8 mouse cellular contexts compared by ENCODE assay signal in genomic region chr10:127420676-127421353, GRCm38 (mm10). TPM values are rescaled to one million over a fixed set of nuclear protein-coding genes. Genes with fewer than 3 reads are reported as not detected.
DNase-seq lines count a peak whose midpoint lies in the region; ATAC-seq lines count a peak whose summit lies in the region.
"Had no signal": no experiment of that assay in that cellular context is flagged by ENCODE, and none has a peak within 500 bp of the region (broad histone marks: within the 10 kb centered on the region; RNA-seq: fewer than 3 reads in every experiment).

No protein-coding gene starts in this region.

- no peak for ATAC-seq in embryonic facial prominence, embryonic 14.5 days (ENCODE audit: low read depth)
- ATAC-seq in neural tube, embryonic 15.5 days (ENCODE audit: low FRiP score), result peak; percentile 62; the same call in 1 of the 2 replicates

- no peak overlapping the region; the same call in 1 of the 2 replicates for H3K9ac ChIP-seq in embryonic facial prominence, embryonic 14.5 days (ENCODE audit: low read depth, low read length)
- H3K9ac ChIP-seq in neural tube, embryonic 15.5 days (replicated peaks), result peak overlapping the region; percentile 9

- WGBS in embryonic facial prominence, embryonic 14.5 days, result 13% methylated on average over 9 of the region's 9 CpGs
- WGBS in neural tube, embryonic 15.5 days, result 7% methylated on average over 9 of the region's 9 CpGs

- H3K9me3 ChIP-seq in embryonic facial prominence, embryonic 14.5 days (ENCODE audit: control insufficient read depth, low read length), result no peaks in the 10 kb centered on the region
- H3K9me3 ChIP-seq in neural tube, embryonic 15.5 days (replicated peaks), result no peaks in the 10 kb centered on the region

- no peak overlapping the region for H3K4me3 ChIP-seq in embryonic facial prominence, embryonic 14.5 days (ENCODE audit: low read depth, low read length)
- peak overlapping the region; percentile 30 for H3K4me3 ChIP-seq in neural tube, embryonic 15.5 days (replicated peaks)

- no peaks in the 10 kb centered on the region for H3K27me3 ChIP-seq in embryonic facial prominence, embryonic 14.5 days (replicated peaks; ENCODE audit: control insufficient read depth, insufficient read depth, low read length)
- no peaks in the 10 kb centered on the region for H3K27me3 ChIP-seq in neural tube, embryonic 15.5 days (replicated peaks)

- 0 out of 2 replicates have a peak, but pooled peaks cover 6% of the 10 kb centered on the region for H3K36me3 ChIP-seq in embryonic facial prominence, embryonic 14.5 days (ENCODE audit: control insufficient read depth, insufficient read depth, low read length)
- no peaks in the 10 kb centered on the region for H3K36me3 ChIP-seq in neural tube, embryonic 15.5 days

- H3K4me1 ChIP-seq in embryonic facial prominence, embryonic 14.5 days (ENCODE audit: control insufficient read depth, insufficient read depth, low read length), result peaks cover 18% of the 10 kb centered on the region; the same call in 1 of the 2 replicates
- H3K4me1 ChIP-seq in neural tube, embryonic 15.5 days, result peaks cover 35% of the 10 kb centered on the region

- no peak overlapping the region for H3K27ac ChIP-seq in embryonic facial prominence, embryonic 14.5 days (replicated peaks; ENCODE audit: low read depth, low read length)
- peak overlapping the region; percentile 72 for H3K27ac ChIP-seq in neural tube, embryonic 15.5 days (replicated peaks)

- peak; percentile 75 for DNase-seq in right cerebral cortex, adult 18-20 months
- no peak for DNase-seq in right cerebral cortex, postnatal 4 days
- DNase-seq in embryonic facial prominence, embryonic 14.5 days (ENCODE audit: low spot score), result peak; percentile 9
- DNase-seq in induced T-regulatory cell, adult 2 months (ENCODE audit: low read depth), result peak; percentile 5
- DNase-seq in urinary bladder, postnatal 10 days (ENCODE audit: low spot score), result no peak
- DNase-seq in thymus, postnatal 36 days, result no peak

- peak overlapping the region; percentile 26 for H3K4me2 ChIP-seq in embryonic facial prominence, embryonic 14.5 days (ENCODE audit: low read depth, low read length)
- H3K4me2 ChIP-seq in neural tube, embryonic 15.5 days, result peak overlapping the region; percentile 48

RNA-seq across cellular contexts. Expression of gene R3hdm2, which starts 40.7 kb away (rescaled TPM):
- polyA plus RNA-seq in embryonic facial prominence, embryonic 14.5 days (2014; fragmentation: Nextera tagmentation; extraction: Ambion mirVana), result 27.8 and 29.8 TPM in 2 replicates
- polyA plus RNA-seq in neural tube, embryonic 15.5 days (2015; fragmentation: Nextera tagmentation; extraction: Ambion mirVana), result 30.7 and 34.5 TPM in 2 replicates

RNA-seq across cellular contexts. Expression of gene Inhbc, which starts 50.6 kb away (rescaled TPM):
- not detected in 2 replicates for polyA plus RNA-seq in embryonic facial prominence, embryonic 14.5 days (2014; fragmentation: Nextera tagmentation; extraction: Ambion mirVana)
- polyA plus RNA-seq in neural tube, embryonic 15.5 days (2015; fragmentation: Nextera tagmentation; extraction: Ambion mirVana), result not detected in 2 replicates
- polyA plus RNA-seq: spleen, adult 2 months had no signal

Comparison
In these comparisons a context has a peak if more than half of its experiments do, and no peak if none do; other contexts are left out.
1. DNase-seq: peak in right cerebral cortex, adult 18-20 months (single experiment), embryonic facial prominence, embryonic 14.5 days (single experiment) and induced T-regulatory cell, adult 2 months (single experiment); none in right cerebral cortex, postnatal 4 days (single experiment), urinary bladder, postnatal 10 days (single experiment) and thymus, postnatal 36 days (0 of 2).